Mouse (Mus musculus) adrenal gland, postnatal 4 days (tissue): ENCODE measurements around the gene Akr1c18. TPM values are rescaled to one million over a fixed set of nuclear protein-coding genes. Genes with fewer than 3 reads are reported as not detected.
"Not testable (repeated sequence)": the region's sequence is repeated elsewhere in the genome, so short reads cannot be mapped to it uniquely, and the experiment has no call there.

ENCODE experiments used
- DNase-seq, 2 experiments: peaks; one replicate each; pipeline ENCODE4 v3.0.0; 2021 to 2022; ENCODE audit warnings: low spot score in 2 of 2, mixed read lengths in 2 of 2
- long read RNA-seq, 2 experiments: library from polyadenylated mRNA; stranded (forward); transcript quantifications; one replicate each; pipeline ENCODE4 v2.0.0; 2021
- total RNA-seq, 2 experiments: library from RNA; stranded (reverse); gene quantifications; 2 replicates each; pipeline ENCODE4 v1.2.3; 2021

The Akr1c18 gene
- 100 to 1,000 TPM; 255 to 446 TPM for total RNA-seq
- long read RNA-seq, experiment 1, transcript Akr1c18-202 (8 exons, 1,103 nt), result minor isoform, 44 of 582 reads
- long read RNA-seq, experiment 1, transcript Akr1c18-201 (9 exons, 1,200 nt), result major isoform, 285 of 582 reads
- long read RNA-seq, experiment 1, partial matches to known transcripts, result 245 of 582 reads
- long read RNA-seq, experiment 1, other reads (novel, unspliced or antisense), result 8 of 582 reads
- long read RNA-seq, experiment 2, transcript Akr1c18-202 (8 exons, 1,103 nt), result minor isoform, 26 of 294 reads
- long read RNA-seq, experiment 2, transcript Akr1c18-201 (9 exons, 1,200 nt), result major isoform, 186 of 294 reads
- long read RNA-seq, experiment 2, partial matches to known transcripts, result 75 of 294 reads
- long read RNA-seq, experiment 2, other reads (novel, unspliced or antisense), result 7 of 294 reads

GRCm38 (mm10) chr13:4150518-4150917, at the start of gene Akr1c18:
Gene Akr1c18 (minus strand): TSS chr13:4150654.
- DNase-seq, result no peak

DNA sequence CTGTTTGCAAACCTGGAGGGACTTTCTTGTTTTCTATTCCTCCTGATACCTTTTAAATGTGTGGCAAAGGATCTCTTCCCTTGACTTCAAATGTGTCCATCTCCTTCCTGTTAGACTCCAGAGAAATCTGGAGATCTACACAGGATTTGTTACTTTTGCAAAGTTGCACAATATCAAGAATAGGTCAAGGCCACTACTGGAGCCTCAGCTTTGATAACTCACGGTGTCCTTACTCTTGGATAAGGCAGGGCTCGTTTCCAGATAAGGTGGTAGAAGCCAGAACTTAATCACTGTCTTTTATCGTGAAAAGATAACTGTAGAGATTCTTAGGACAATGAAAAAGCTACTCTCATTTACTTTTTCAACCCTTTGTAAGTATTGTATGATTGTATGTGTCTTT, 42.1 kb upstream of the Akr1c18 start:
- no peak for DNase-seq

DNA sequence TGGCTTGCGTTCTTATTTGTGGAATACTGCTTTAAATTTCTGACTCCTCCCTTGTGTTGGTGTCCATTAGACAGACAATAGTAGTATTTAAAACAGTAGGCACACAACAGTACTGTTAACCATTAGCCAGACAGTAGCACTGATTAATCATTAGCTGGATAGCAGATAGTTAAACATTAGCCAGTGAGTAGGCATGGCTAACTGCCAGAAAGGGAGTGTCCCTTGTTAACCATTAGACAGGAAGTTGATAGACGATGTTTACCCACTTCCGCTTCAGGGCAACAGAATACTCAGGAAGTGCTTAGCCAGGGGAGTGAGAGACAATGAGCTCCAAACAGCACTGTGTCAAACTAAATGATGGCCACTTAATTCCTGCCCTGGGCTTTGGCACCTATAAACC, 40.5 kb upstream of the Akr1c18 start, which contains the start of gene Akr1c13:
Gene Akr1c13 (plus strand): TSS at position 247 of the 400 bp plus-strand sequence.
- DNase-seq, result peak in 1 of 2 experiments; percentile 6

GRCm38 (mm10) chr13:4188174-4188573, 37.7 kb upstream of the Akr1c18 start:
- DNase-seq, result no peak

DNA sequence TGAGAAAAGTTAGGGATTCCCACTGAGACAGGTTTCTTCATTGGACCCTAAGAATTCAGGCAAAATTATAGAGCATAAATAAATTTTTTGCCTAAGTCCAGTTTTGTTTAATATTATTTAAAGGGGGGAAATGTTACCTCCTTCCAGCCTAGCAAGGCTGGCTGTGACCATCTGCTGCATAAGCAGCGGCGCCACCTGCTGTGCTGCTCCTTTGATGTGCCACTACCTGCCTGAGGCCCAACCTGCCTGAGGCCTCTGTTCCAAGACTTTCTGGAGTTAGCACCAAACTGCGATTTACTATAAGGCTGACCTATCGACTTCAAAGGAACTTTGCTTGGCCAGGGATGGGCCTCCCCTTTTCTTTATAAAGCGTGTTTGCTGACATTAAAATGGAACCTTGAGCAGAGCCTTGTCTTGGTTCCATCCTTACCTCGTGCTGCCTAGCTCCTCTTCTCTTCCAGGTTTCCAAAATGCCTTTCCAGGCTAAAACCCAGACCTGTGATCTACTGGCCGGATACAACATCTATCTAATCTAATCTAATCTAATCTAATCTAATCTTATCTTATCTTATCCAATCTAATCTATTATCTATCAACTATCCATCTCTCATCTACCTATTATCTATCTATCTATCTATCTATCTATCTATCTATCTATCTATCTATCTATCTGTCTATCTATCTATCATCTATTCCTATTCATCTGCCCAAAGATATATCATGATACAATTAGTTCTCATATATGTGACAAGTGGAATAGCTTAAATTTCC, 36.4 kb upstream of the Akr1c18 start:
- not testable (repeated sequence) for DNase-seq

GRCm38 (mm10) chr13:4183116-4183515, 32.7 kb upstream of the Akr1c18 start:
- no peak for DNase-seq

DNA sequence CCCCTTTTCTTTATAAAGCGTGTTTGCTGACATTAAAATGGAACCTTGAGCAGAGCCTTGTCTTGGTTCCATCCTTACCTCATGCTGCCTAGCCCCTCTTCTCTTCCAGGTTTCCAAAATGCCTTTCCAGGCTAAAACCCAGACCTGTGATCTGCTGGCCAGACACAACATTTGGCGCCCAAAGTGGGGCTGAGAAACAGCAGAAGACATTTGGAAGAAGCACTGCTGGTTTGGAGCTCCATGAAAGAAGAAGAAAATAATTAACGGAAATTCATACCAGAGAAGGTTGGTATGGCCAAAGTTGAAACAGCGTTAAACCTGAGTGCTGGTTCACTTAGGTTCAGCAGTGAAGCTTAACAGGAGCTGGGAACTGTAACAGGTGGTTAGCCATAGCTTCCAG, 30.9 kb upstream of the Akr1c18 start:
- not testable (repeated sequence) for DNase-seq

DNA sequence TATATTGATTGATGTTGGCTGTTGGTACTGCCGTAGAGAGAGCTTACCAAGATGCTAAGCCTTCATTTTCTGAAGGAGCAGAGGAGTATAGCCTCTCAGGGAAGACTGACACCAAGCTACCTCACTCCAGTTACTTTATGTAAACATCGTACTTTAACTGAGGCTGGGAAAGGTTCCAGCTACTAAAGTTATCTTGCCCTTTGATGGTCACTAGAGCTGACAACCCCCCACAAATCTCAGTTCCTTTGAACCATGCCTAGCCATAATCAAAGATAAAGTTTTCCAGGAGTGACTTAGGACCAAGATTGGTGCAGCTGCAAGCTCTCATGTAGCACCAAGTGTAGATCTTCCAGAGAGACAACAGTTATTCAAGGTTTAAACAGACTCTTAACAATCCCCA, 22.5 kb upstream of the Akr1c18 start:
- no peak for DNase-seq

DNA sequence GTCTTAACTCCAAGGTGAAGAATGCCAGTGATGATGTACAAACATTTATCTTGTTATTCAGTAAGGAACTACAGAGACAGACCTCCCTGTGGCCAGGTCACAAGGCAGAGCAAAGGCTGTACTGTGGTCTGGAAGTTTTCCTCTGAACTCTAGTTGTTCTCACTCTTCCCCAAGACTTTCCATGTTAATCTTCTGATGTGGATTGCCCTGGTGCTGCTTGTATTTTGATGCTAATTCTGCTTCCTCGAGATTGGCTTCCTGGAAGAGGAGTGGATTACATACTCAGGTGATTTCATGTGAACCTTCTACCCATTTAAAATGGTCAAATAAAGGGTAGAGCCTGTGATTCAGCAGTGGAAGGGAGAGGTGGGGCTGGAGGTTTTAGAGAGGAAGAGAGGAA, 17.6 kb upstream of the Akr1c18 start:
- DNase-seq, result no peak

DNA sequence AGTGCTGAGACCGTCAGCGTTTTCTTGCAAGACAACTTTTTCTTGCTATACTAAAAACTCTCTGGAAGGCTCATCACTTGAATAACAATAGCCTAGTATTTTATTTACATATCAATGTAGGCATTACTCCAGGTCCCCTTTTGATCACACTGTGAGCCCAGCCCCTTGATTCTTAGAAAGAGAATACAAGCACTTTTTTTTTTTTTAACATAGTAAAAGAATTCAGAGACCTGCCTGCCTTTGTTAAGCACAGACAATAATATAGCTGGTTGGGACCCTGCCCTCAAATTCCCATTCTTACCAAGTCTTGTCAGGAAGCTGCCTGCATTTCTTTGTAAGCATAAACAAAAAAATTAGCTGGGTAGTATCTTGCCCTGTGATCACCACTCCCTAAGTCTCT, 4.8 kb upstream of the Akr1c18 start:
- no peak for DNase-seq

DNA sequence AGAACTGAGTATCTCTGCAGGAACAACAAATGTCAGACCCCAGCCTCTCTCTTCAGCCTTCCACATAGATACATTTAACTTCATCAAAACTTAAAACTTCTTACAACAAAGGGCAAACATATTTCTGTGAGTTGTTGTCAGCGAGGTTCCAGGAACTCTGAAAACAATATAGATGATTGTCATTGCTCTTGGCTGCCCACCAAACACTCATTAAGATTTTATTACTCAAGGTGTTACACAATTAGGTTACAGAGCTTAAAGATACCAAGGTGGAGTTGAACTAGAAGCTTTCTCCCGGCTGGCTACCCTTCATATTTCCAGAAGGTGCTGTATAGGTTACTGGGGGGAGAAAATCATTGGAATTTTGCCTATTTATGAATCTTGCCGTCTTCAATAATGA, 3.1 kb upstream of the Akr1c18 start:
- DNase-seq, result no peak

DNA sequence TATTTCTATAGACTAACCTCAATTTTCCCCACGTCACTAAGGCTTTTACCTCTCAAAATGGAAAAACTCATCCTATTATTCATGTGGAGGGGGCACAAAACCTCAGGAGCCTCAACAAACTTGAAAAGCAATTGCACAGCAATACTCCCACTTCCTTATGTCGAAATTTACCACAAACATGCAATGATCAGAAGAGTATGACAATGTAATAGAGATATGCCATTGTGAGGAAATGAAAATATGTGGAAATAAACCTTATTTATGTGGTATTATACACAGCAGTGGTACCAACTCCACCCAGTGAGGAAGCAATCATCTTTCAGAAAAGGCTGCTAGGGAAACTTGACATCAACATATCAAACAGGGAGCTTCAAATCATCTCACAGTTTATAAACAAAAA, 2.5 kb upstream of the Akr1c18 start:
- DNase-seq, result no peak

- no peak for DNase-seq
Measured at GRCm38 (mm10) chr13:4144261-4144660, 6.2 kb downstream of the Akr1c18 start.

DNA sequence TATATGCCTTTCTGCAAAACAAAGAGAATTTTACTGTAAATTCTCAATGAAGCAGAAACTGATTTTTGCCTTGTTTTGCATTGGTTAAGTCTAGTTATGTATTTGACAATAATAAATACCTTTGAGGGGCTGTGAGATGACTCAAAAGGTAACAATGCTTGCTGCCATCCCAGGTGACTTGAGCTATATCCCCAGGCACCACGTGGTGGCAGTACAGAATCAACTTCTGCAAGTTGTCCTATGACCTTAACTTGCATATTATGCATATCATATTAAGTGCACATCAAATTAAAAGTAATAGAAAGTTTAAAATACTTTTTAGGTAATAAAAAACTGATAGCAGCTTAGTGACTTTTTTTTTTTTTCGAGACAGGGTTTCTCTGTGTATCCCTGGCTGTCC, 17.4 kb downstream of the Akr1c18 start:
- DNase-seq, result no peak

GRCm38 (mm10) chr13:4131721-4132120, 18.7 kb downstream of the Akr1c18 start:
- DNase-seq, result no peak

DNA sequence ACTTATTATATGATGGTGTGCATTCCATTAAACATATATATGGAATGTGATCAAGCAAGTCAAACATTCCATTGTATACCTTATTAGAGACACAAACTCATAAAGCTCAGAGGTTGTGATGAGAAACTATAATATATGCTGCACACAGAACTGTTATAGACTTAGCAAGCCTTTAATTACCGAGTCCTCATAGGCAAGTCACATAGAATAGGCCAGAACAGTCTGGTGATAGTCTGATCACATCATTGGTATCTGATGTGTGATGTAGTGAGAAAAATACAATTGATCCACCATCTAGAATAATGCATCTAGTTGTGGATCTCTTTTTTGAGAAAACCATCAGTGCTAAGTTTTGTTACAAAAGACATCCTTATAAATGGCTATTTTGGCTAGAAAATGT, 19.1 kb downstream of the Akr1c18 start:
- no peak for DNase-seq

- DNase-seq, result no peak
Measured at GRCm38 (mm10) chr13:4129100-4129499, 21.4 kb downstream of the Akr1c18 start.

DNA sequence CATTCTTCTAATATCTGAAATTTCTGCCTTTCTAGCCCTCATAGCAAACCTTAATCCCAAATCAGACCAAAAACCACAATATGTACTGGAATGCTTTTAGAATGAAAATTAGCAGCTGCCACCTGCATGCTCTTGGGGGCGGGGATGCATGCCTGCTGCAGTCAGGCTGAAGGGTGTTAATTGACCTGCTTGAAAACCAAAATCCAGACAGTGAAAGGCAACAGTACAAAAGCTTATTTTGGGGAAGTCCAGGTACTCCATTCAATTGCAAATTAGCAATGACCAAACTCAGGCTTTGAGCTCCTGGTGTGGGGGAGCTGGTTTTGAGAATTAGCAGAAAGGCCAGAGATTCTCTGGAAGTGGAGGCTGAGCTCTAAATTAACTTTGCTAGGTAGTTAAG, 24.6 kb downstream of the Akr1c18 start:
- not testable (repeated sequence) for DNase-seq

DNA sequence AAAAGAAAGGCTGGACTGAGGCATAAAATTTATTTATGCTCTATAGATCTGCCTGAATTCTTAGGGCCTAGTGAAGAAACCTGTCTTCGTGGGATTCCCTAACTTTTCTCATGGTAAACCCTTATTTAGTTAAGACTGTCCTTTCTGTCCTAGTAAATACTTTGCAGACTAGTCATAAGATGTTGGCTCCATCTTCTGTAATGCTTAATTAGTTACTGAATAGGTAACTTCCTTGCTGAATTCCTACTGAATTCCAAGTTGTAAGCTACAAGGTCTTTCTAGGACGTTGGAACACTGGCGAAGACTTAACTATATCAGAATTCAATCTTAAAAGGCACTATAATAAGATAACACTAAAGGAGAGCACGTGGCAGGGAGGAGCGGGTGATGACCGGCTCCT, 26.0 kb downstream of the Akr1c18 start:
- not testable (repeated sequence) for DNase-seq

- no peak for DNase-seq
Measured at GRCm38 (mm10) chr13:4123146-4123545, 27.3 kb downstream of the Akr1c18 start.

- no peak for DNase-seq
Measured at GRCm38 (mm10) chr13:4119181-4119904, 31.1 kb downstream of the Akr1c18 start.
